Comparison of ENCODE assay signal across 24 mouse cellular contexts in the genomic region with DNA sequence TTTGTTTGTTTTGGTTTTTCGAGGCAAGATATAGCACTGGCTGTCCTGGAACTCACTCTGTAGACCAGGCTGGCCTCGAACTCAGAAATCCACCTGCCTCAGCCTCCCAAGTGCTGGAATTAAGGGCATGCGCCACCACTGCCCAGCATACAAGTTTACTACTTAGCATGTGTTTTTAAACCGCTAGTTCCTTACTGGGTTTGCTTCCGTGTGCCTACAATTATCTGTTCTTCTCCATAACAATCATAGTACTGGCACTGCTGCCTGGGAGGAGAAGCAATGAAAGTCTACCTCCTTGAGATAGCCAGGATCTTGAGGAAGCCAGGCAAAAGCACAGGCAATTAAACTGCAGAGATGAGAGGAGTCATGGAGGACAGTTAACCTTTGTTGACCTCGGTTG. TPM values are rescaled to one million over a fixed set of nuclear protein-coding genes. Genes with fewer than 3 reads are reported as not detected.
"Had no signal": no experiment of that assay in that cellular context is flagged by ENCODE, and none has a peak within 500 bp of the region (broad histone marks: within the 10 kb centered on the region; RNA-seq: fewer than 3 reads in every experiment).

No protein-coding gene starts in this region.

- H3K4me1 ChIP-seq: heart, embryonic 13.5 days; heart, embryonic 15.5 days; hindbrain, embryonic 10.5 days; hindbrain, embryonic 12.5 days; intestine, embryonic 15.5 days; limb, embryonic 10.5 days; limb, embryonic 12.5 days; liver, embryonic 13.5 days had no signal

- H3K27me3 ChIP-seq: heart, embryonic 13.5 days; heart, embryonic 15.5 days; hindbrain, embryonic 12.5 days; intestine, embryonic 15.5 days; limb, embryonic 12.5 days; liver, embryonic 13.5 days had no signal

- H3K4me3 ChIP-seq: gastrocnemius, adult 2 months; heart, adult 2 months; heart, embryonic 13.5 days; heart, embryonic 15.5 days; hindbrain, embryonic 10.5 days; hindbrain, embryonic 12.5 days; intestine, embryonic 15.5 days; layer of hippocampus, adult 2 months; left cerebral cortex, adult 2 months; limb, embryonic 10.5 days; limb, embryonic 12.5 days; liver, embryonic 13.5 days had no signal

- H3K9me3 ChIP-seq: heart, embryonic 13.5 days; heart, embryonic 15.5 days; hindbrain, embryonic 10.5 days; hindbrain, embryonic 12.5 days; intestine, embryonic 15.5 days; limb, embryonic 10.5 days; limb, embryonic 12.5 days; liver, embryonic 13.5 days had no signal

- DNase-seq: gastrocnemius, adult 2 months; gastrocnemius, postnatal 10 days; gastrocnemius, postnatal 25 days; heart, adult 2 months; heart, postnatal 4 days; kidney, adult 18-20 months; kidney, adult 8-10 months; kidney, postnatal 10 days; kidney, postnatal 25 days; kidney, postnatal 4 days; liver; liver, embryonic 13.5 days had no signal

- H3K27ac ChIP-seq: gastrocnemius, adult 2 months; heart, adult 2 months; heart, embryonic 13.5 days; heart, embryonic 15.5 days; hindbrain, embryonic 10.5 days; hindbrain, embryonic 12.5 days; hindbrain, embryonic 14.5 days; intestine, embryonic 15.5 days; layer of hippocampus, adult 2 months; left cerebral cortex, adult 2 months; limb, embryonic 10.5 days; limb, embryonic 12.5 days; liver, embryonic 13.5 days had no signal

- H3K9ac ChIP-seq: heart, embryonic 13.5 days; heart, embryonic 15.5 days; hindbrain, embryonic 12.5 days; hindbrain, embryonic 14.5 days; intestine, embryonic 15.5 days; limb, embryonic 12.5 days; liver, embryonic 13.5 days had no signal

RNA-seq across cellular contexts. Expression of a gene that starts 35.5 kb away (rescaled TPM):
- total RNA-seq: gastrocnemius, adult 2 months; heart, adult 2 months; heart, postnatal 25 days; heart, postnatal 4 days had no signal
- polyA plus RNA-seq: inflammation-experienced regulatory T-cells, adult 6 months had no signal
